Mouse (Mus musculus) heart, postnatal 0 days (tissue): Measurements from ENCODE around the gene Fgfr2. TPM values are rescaled to one million over a fixed set of nuclear protein-coding genes. Genes with fewer than 3 reads are reported as not detected.

Source experiments
- ATAC-seq: fragments of 200-750 bp; cut with Nextera tagmentation; 2 replicates; pipeline ENCODE4 v1.8.0; 2017; ENCODE audit warnings: low read depth, moderate number of reproducible peaks, moderate library complexity; ENCODE audit not compliant: insufficient read depth
- DNase-seq: peaks from one replicate; pipeline ENCODE4 v3.0.0-alpha.2; 2016; ENCODE audit warnings: low spot score
- H3K27ac ChIP-seq: fragments of 300-500 bp; sonication (generic); 2 replicates; pipeline ENCODE4 v1.5.1; 2014; ENCODE audit warnings: low read depth, mild to moderate bottlenecking
- H3K27me3 ChIP-seq: fragments of 300-500 bp; sonication (generic); 2 replicates; pipeline ENCODE4 v1.6.1; 2014; ENCODE audit warnings: low read length, mixed read lengths; ENCODE audit not compliant: control insufficient read depth, insufficient read depth
- H3K36me3 ChIP-seq: fragments of 300-500 bp; sonication (generic); replicated peaks from 2 replicates; pipeline ENCODE4 v1.6.1; 2014; ENCODE audit warnings: low read length, mixed read lengths; ENCODE audit not compliant: control insufficient read depth, insufficient read depth
- H3K4me1 ChIP-seq: fragments of 300-500 bp; sonication (generic); 2 replicates; pipeline ENCODE4 v1.6.1; 2014; ENCODE audit warnings: antibody characterized with exemption; ENCODE audit not compliant: control insufficient read depth, insufficient read depth
- H3K4me2 ChIP-seq: fragments of 300-500 bp; sonication (generic); 2 replicates; pipeline ENCODE4 v1.6.1; 2014; ENCODE audit warnings: low read depth, mild to moderate bottlenecking, low read length, moderate library complexity
- H3K4me3 ChIP-seq: fragments of 300-500 bp; sonication (generic); 2 replicates; pipeline ENCODE4 v1.5.1; 2014; ENCODE audit warnings: low read depth, low read length
- H3K9ac ChIP-seq: fragments of 300-500 bp; sonication (generic); replicated peaks from 2 replicates; pipeline ENCODE4 v1.6.1; 2014; ENCODE audit warnings: low read depth, low read length, mixed read lengths
- H3K9me3 ChIP-seq: fragments of 300-500 bp; sonication (generic); replicated peaks from 2 replicates; pipeline ENCODE4 v1.6.1; 2016; ENCODE audit warnings: low read length; ENCODE audit not compliant: control insufficient read depth
- CTCF ChIP-seq: IDR thresholded peaks from 2 replicates; pipeline ENCODE4 v1.5.1; 2016; ENCODE audit warnings: antibody characterized with exemption, control low read depth, low read depth
- EP300 ChIP-seq: IDR thresholded peaks from 2 replicates; pipeline ENCODE4 v1.6.1; 2016; ENCODE audit warnings: antibody characterized with exemption, low read depth
- WGBS: fragments of 180-500 bp; shearing (Covaris S2); extraction: QIAGEN DNeasy Blood & Tissue Kit; methylation state at CpG from one replicate; pipeline ENCODE4 v1.1.7; 2014; 5-methylcytosine and 5-hydroxymethylcytosine counted together
- polyA plus RNA-seq: library from polyadenylated mRNA; unstranded; fragments of >200 nt; fragmentation: Nextera tagmentation; extraction: Ambion mirVana; gene quantifications from 2 replicates; pipeline ENCODE4 v1.2.1, GENCODE M21; 2015
- total RNA-seq: library from RNA; depleted of rRNA; stranded (reverse); fragments of >200 nt; gene quantifications from 2 replicates; pipeline ENCODE4 v1.2.3, GENCODE M21; 2014; ENCODE audit warnings: low replicate concordance

The Fgfr2 gene
- total and polyA plus RNA-seq, 2 experiments from 2014 or later = 3.8 to 11.5 TPM

DNA sequence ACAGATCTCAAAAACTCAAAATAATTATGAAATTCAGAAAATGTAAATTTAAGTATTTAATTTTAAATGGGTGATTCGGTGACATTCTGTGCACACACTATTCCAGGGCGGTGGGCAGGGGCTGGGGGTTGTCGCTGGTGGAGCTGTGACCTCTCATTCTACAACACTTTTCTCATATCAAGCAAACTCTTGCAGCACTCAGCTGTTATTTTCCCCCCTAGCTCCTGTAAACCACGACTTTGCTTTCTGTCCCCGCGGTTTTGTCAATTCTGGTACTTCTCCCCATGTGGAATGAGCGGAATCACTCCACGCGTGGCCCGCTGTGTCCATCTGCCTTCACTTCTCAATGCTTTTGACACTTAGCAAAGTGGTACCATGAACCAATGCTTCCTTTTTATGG, 2549.4 kb downstream of the Fgfr2 start:
- Histone ChIP-seq H3K36me3 (no peaks in the 10 kb centered on the region), H3K9ac (no peak overlapping the region), H3K27me3 (no peaks in the 10 kb centered on the region), H3K27ac (no peak overlapping the region), H3K9me3 (no peaks in the 10 kb centered on the region), H3K4me3 (no peak overlapping the region), H3K4me2 (no peak overlapping the region), H3K4me1 (peaks cover 12% of the 10 kb centered on the region)
- no peak for TF ChIP-seq CTCF
- no peak for TF ChIP-seq EP300
- ATAC-seq = no peak
- DNase-seq = no peak
- 96% methylated on average over 10 of the region's 10 CpGs for WGBS

GRCm38 (mm10) chr7:130572821-130573220, 2550.3 kb downstream of the Fgfr2 start, which contains the start of gene Nsmce4a:
Gene Nsmce4a (minus strand): TSS chr7:130573118.
- no peak for DNase-seq
- H3K9ac ChIP-seq = no peak within 1 kb of the TSS
- no peaks in the 10 kb centered on the region for H3K27me3 ChIP-seq
- ATAC-seq = no peak
- TF ChIP-seq EP300 (no peak), CTCF (no peak)
- 81% methylated on average over 8 of the region's 11 CpGs for WGBS
- H3K27ac ChIP-seq = no peak within 1 kb of the TSS
- no peak within 1 kb of the TSS for H3K4me3 ChIP-seq
- H3K4me1 ChIP-seq = peaks cover 12% of the 10 kb centered on the region
- H3K36me3 ChIP-seq = no peaks in the 10 kb centered on the region
- no peaks in the 10 kb centered on the region for H3K9me3 ChIP-seq
- no peak within 1 kb of the TSS for H3K4me2 ChIP-seq

GRCm38 (mm10) chr7:130570472-130570871, 2552.7 kb downstream of the Fgfr2 start:
- Histone ChIP-seq H3K4me3 (no peak overlapping the region), H3K9ac (no peak overlapping the region), H3K27ac (no peak overlapping the region), H3K4me1 (peaks cover 12% of the 10 kb centered on the region), H3K27me3 (no peaks in the 10 kb centered on the region), H3K4me2 (no peak overlapping the region), H3K36me3 (no peaks in the 10 kb centered on the region), H3K9me3 (no peaks in the 10 kb centered on the region)
- DNase-seq = no peak
- no peak for ATAC-seq
- TF ChIP-seq CTCF (no peak), EP300 (no peak)
- WGBS = 95% methylated on average over 7 of the region's 7 CpGs

DNA sequence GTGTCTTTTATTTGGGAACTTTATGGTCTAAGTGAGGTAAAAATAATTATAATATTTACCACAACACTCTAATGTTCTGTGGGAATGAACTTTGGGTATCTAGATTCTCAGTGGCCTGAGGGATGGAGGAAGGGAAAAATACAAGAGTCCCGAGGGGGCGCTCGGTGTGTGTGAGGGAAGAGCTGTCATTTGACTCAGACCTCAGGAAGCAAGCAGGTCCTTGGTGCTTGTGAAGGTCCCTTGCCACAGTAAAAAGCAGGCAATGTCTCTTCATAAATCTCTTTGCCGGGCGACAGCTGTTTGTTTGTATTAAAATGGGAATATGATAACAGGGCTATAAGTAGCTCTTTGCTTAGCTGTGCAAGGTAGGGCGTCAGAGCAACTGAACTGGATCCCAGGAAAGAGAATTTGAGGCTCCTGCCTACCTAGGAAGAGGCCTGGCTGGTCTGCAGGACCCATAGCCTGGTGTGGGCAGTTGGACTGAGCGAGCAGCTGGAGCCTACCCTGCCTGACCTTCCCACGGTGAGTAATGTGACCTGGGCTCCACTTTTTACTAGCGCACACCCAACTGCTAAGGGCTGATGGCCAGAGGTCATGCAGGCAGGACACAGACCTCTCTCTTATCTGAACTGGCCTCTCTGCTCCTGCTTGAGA, 2554.2 kb downstream of the Fgfr2 start:
- Histone ChIP-seq H3K27me3 (no peaks in the 10 kb centered on the region), H3K4me1 (peaks cover 10% of the 10 kb centered on the region), H3K27ac (peak overlapping the region; percentile 83), H3K9ac (no peak overlapping the region; the same call in 1 of the 2 replicates), H3K4me3 (no peak overlapping the region), H3K4me2 (no peak overlapping the region), H3K9me3 (no peaks in the 10 kb centered on the region), H3K36me3 (no peaks in the 10 kb centered on the region)
- 27% methylated on average over 9 of the region's 9 CpGs for WGBS
- peak; percentile 42 for DNase-seq
- ATAC-seq = peak; percentile 65
- TF ChIP-seq EP300 (no peak), CTCF (no peak)

GRCm38 (mm10) chr7:130564596-130564995, 2558.6 kb downstream of the Fgfr2 start:
- Histone ChIP-seq H3K27me3 (no peaks in the 10 kb centered on the region), H3K9ac (no peak overlapping the region), H3K4me1 (peaks cover 10% of the 10 kb centered on the region), H3K4me3 (no peak overlapping the region), H3K9me3 (no peaks in the 10 kb centered on the region), H3K27ac (no peak overlapping the region), H3K36me3 (no peaks in the 10 kb centered on the region), H3K4me2 (no peak overlapping the region)
- ATAC-seq (no peak), DNase-seq (no peak)
- TF ChIP-seq CTCF (no peak), EP300 (no peak)
- 37% methylated on average over 3 of the region's 3 CpGs for WGBS

DNA sequence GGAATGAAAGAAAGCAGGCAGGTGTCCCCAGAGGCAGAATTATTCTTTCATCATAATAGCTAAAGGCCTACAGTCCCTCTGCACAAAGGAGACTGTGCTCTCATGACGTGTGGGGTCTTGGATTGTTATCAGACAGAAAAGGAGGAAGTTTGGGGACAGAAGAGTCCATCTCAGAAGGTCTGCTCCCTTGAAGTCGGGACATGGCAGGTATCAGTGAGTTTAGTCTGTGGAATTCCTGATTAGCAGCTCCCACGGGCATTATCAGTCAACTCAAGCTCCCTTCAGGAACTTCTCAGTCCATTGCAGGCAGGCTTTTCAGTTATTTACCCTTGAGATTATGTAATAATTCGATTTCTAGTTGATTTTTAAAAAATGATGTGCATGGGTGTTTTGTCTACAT, 2559.3 kb downstream of the Fgfr2 start:
- H3K27me3 ChIP-seq = no peaks in the 10 kb centered on the region
- DNase-seq = no peak
- H3K4me2 ChIP-seq = no peak overlapping the region
- 42% methylated on average over 4 of the region's 4 CpGs for WGBS
- H3K4me3 ChIP-seq = no peak overlapping the region
- H3K27ac ChIP-seq = no peak overlapping the region
- no peak for TF ChIP-seq EP300
- TF ChIP-seq CTCF = no peak
- no peak overlapping the region for H3K9ac ChIP-seq
- H3K36me3 ChIP-seq = no peaks in the 10 kb centered on the region
- peaks cover 4% of the 10 kb centered on the region; the same call in 1 of the 2 replicates for H3K4me1 ChIP-seq
- no peaks in the 10 kb centered on the region for H3K9me3 ChIP-seq
- ATAC-seq = no peak
